Mouse (Mus musculus) B cell, adult 62 days (primary cell): ENCODE results near the gene Gpr55. TPM values are rescaled to one million over a fixed set of nuclear protein-coding genes. Genes with fewer than 3 reads are reported as not detected.

Experiments
- total RNA-seq: library from RNA; stranded (reverse); gene quantifications from 4 replicates; pipeline ENCODE4 v1.2.4, GENCODE M21; 2023

Gene Gpr55
- total RNA-seq, result 2.0 to 2.7 TPM (median 2.5 TPM) in 4 replicates

GRCm38 (mm10) chr1:85960873-85961272, at the start of gene Gpr55:
Gene Gpr55, minus strand, starts transcription at chr1:85961007.

GRCm38 (mm10) chr1:85928057-85928687, 32.6 kb downstream of the Gpr55 start, which contains the start of gene 4933407L21Rik:
Gene 4933407L21Rik, plus strand, starts transcription at chr1:85928483.

GRCm38 (mm10) chr1:85894231-85894747, 66.5 kb downstream of the Gpr55 start, which contains the start of gene Itm2c:
Gene Itm2c, plus strand, starts transcription at chr1:85894281.

Other genes with a start within 250 kb of the Gpr55 start
- 136 to 165 TPM (median 156 TPM) in 4 replicates for gene A630001G21Rik, start 182.4 kb downstream of the Gpr55 start, total RNA-seq
- gene Cab39, start 167.6 kb downstream of the Gpr55 start, total RNA-seq, result 104 to 119 TPM (median 114 TPM) in 4 replicates
- gene Itm2c, start 66.7 kb downstream of the Gpr55 start, total RNA-seq, result 18.0 to 23.6 TPM (median 20.4 TPM) in 4 replicates
- gene 4933407L21Rik, start 32.5 kb downstream of the Gpr55 start, total RNA-seq, result 0.50 to 1.2 TPM (median 0.86 TPM) in 3 of 4 replicates, not detected in the other
- gene Spata3, start 55.8 kb upstream of the Gpr55 start, total RNA-seq, result not detected in 4 replicates
- gene 2810459M11Rik, start 84.9 kb upstream of the Gpr55 start, total RNA-seq, result 0.27 to 0.33 TPM in 2 of 4 replicates, not detected in the others
- gene Psmd1, start 103.4 kb upstream of the Gpr55 start, total RNA-seq, result 53.8 to 58.4 TPM (median 57.8 TPM) in 4 replicates
- gene Htr2b, start 151.0 kb upstream of the Gpr55 start, total RNA-seq, result not detected in 4 replicates
- 1.9 to 2.3 TPM (median 2.0 TPM) in 3 of 4 replicates, not detected in the other for gene Gm21972, start 172.6 kb upstream of the Gpr55 start, total RNA-seq
- 5.3 to 7.1 TPM (median 6.6 TPM) in 4 replicates for gene Armc9, start 193.8 kb upstream of the Gpr55 start, total RNA-seq